Mouse (Mus musculus) kidney, adult 2 months (tissue): Measurements from ENCODE around the gene Gm364.

ENCODE experiments used
- CTCF ChIP-seq: fragments of 200-500 bp; conservative IDR thresholded peaks from 2 replicates; pipeline ENCODE4 v1.5.1; 2011; ENCODE audit warnings: low read depth, mild to moderate bottlenecking, control low read depth, low read length, moderate library complexity, mixed read lengths; ENCODE audit not compliant: insufficient read depth, insufficient read length
- POLR2A ChIP-seq: fragments of 200-500 bp; IDR thresholded peaks from one replicate; pipeline ENCODE4 v1.6.1; 2011; ENCODE audit warnings: low read depth, low read length, control low read depth

DNA sequence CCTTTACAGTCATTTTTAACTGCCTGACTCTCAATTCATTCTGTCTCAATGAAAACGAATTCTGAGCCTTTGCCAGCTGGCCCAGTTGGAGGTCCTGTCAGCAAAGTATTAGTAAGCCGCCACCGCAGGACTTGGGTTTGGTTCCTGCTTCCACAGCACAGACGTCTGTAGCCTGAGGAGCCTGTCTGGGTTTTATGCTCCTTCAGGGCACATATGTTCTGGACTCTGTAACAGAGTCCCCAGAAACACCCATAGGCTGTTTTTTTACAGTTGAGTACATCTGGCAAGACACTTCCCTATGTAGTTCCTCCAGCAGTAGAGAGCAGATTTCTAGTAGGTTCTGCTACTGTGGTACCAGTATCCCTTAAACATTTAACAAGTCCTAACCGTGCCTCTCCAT, 28.0 kb upstream of the Gm364 start:
- no peak for TF ChIP-seq CTCF
- TF ChIP-seq POLR2A = no peak
